Mouse (Mus musculus) lung, embryonic 14.5 days (tissue): ENCODE data around the gene Cntnap2. TPM values are rescaled to one million over a fixed set of nuclear protein-coding genes. Genes with fewer than 3 reads are reported as not detected.

Experiments
- ATAC-seq: fragments of 200-750 bp; cut with Nextera tagmentation; 2 replicates; pipeline ENCODE4 v1.8.0; 2017; ENCODE audit warnings: mild to moderate bottlenecking, moderate TSS enrichment, moderate library complexity; ENCODE audit not compliant: insufficient read depth
- DNase-seq: peaks from one replicate; pipeline ENCODE4 v3.0.0-alpha.2; 2015
- H3K27ac ChIP-seq: fragments of 300-500 bp; sonication (generic); 2 replicates; pipeline ENCODE4 v1.5.1; 2014; ENCODE audit warnings: low read depth, mild to moderate bottlenecking, moderate library complexity
- H3K27me3 ChIP-seq: fragments of 300-500 bp; sonication (generic); 2 replicates; pipeline ENCODE4 v1.6.1; 2014; ENCODE audit warnings: low read length, control low read depth; ENCODE audit not compliant: insufficient read depth
- H3K36me3 ChIP-seq: fragments of 300-500 bp; sonication (generic); 2 replicates; pipeline ENCODE4 v1.6.1; 2014; ENCODE audit warnings: control low read depth; ENCODE audit not compliant: insufficient read depth
- H3K4me1 ChIP-seq: fragments of 300-500 bp; sonication (generic); 2 replicates; pipeline ENCODE4 v1.6.1; 2014; ENCODE audit warnings: antibody characterized with exemption, control low read depth; ENCODE audit not compliant: insufficient read depth
- H3K4me2 ChIP-seq: fragments of 300-500 bp; sonication (generic); 2 replicates; pipeline ENCODE4 v1.6.1; 2014; ENCODE audit warnings: mild to moderate bottlenecking
- H3K4me3 ChIP-seq: fragments of 300-500 bp; sonication (generic); 2 replicates; pipeline ENCODE4 v1.5.1; 2014; ENCODE audit warnings: low read depth, low read length
- H3K9ac ChIP-seq: fragments of 300-500 bp; sonication (generic); 2 replicates; pipeline ENCODE4 v1.6.1; 2014
- H3K9me3 ChIP-seq: fragments of 300-500 bp; sonication (generic); 2 replicates; pipeline ENCODE4 v1.6.1; 2016; ENCODE audit warnings: low read depth, low read length, control low read depth
- CTCF ChIP-seq: IDR thresholded peaks from 2 replicates; pipeline ENCODE4 v1.5.1; 2016; ENCODE audit warnings: antibody characterized with exemption, low read depth
- WGBS: fragments of 180-500 bp; shearing (Covaris S2); extraction: QIAGEN DNeasy Blood & Tissue Kit; methylation state at CpG from one replicate; pipeline ENCODE4 v1.1.7; 2014; 5-methylcytosine and 5-hydroxymethylcytosine counted together
- polyA plus RNA-seq: library from polyadenylated mRNA; unstranded; fragments of >200 nt; fragmentation: Nextera tagmentation; extraction: Ambion mirVana; gene quantifications from 2 replicates; pipeline ENCODE4 v1.2.1, GENCODE M21; 2014

Gene Cntnap2
- polyA plus RNA-seq, 1 experiment from 2014 or later = 1.0 TPM

DNA sequence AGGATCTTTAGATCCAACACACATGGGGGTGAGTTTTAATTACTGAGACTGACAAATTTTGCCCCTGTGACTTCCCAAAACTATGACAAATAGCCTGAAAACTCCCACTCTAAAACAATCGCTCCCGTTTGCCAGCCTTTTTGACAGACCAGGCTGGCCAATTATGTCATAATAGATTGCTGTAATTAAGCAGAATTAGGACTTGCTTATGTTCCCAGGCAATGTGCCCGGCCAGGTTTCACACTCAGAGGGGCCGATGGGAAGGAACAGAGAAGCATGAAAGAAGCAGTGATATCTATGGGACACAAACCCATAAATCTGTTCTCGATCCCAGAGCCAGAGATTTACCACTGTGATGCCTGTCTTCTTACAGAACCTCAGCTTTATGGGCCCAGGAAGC, 2264.7 kb downstream of the Cntnap2 start:
- Histone ChIP-seq H3K9ac (no peak overlapping the region), H3K27ac (no peak overlapping the region), H3K36me3 (no peaks in the 10 kb centered on the region), H3K27me3 (no peaks in the 10 kb centered on the region), H3K4me1 (peaks cover 3% of the 10 kb centered on the region; the same call in 1 of the 2 replicates), H3K4me3 (no peak overlapping the region), H3K9me3 (no peaks in the 10 kb centered on the region), H3K4me2 (no peak overlapping the region)
- no peak for DNase-seq
- no peak for ATAC-seq
- WGBS = 52% methylated on average over 5 of the region's 5 CpGs
- no peak for TF ChIP-seq CTCF

DNA sequence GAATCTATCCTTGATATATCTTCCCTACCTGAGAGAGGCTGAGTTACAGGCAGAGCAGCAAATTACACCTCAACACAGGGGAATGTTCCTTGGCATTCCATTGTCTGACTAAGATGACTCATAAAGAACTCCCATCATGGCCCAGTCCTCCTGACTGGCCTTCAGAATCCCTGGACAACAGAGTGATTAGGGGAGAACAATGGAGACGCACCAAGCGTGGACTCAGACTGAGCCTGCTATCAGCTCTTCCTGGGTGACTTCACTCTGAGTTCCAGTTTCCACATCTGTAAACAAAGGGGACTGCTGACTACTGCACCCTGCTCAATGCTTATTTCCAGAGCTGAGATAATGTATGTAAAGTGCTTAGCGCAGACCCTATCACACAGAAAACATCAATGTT, 2269.1 kb downstream of the Cntnap2 start:
- H3K36me3 ChIP-seq = no peaks in the 10 kb centered on the region
- no peak for ATAC-seq

DNA sequence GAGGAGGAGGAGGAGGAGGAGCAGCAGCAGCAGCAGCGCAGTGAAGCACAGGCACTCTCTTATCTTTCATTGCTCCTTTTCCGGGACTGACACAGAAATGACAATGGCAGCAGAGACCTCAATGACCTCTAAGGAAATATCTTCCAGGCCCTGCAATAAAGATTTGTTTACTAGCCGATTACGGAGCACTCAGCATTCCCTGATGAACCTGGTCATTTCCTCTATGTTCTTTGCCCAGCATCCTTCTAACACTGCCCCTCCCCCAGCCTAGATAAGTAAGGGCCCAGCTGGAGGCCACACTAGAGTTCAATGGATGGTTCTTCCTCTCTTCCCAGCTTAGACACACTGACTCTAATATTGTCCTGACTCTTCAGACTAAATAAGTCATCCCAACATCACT, 2270.1 kb downstream of the Cntnap2 start:
- H3K27ac ChIP-seq = no peak overlapping the region
- H3K4me1 ChIP-seq = no peaks in the 10 kb centered on the region
- H3K4me2 ChIP-seq = no peak overlapping the region
- no peak for ATAC-seq
- no peak overlapping the region for H3K9ac ChIP-seq
- WGBS = 14% methylated on average over 4 of the region's 4 CpGs
- H3K4me3 ChIP-seq = no peak overlapping the region
- H3K27me3 ChIP-seq = no peaks in the 10 kb centered on the region
- no peaks in the 10 kb centered on the region for H3K36me3 ChIP-seq
- TF ChIP-seq CTCF = no peak
- DNase-seq = peak; percentile 40
- no peaks in the 10 kb centered on the region for H3K9me3 ChIP-seq

More for the DNA sequence above, 2269.1 kb downstream of the Cntnap2 start:
- 79% methylated on average over 3 of the region's 3 CpGs for WGBS
- Histone ChIP-seq H3K27ac (no peak overlapping the region), H3K4me1 (no peaks in the 10 kb centered on the region), H3K4me2 (no peak overlapping the region), H3K4me3 (no peak overlapping the region), H3K27me3 (no peaks in the 10 kb centered on the region), H3K9ac (no peak overlapping the region), H3K9me3 (no peaks in the 10 kb centered on the region)
- TF ChIP-seq CTCF = no peak
- no peak for DNase-seq

DNA sequence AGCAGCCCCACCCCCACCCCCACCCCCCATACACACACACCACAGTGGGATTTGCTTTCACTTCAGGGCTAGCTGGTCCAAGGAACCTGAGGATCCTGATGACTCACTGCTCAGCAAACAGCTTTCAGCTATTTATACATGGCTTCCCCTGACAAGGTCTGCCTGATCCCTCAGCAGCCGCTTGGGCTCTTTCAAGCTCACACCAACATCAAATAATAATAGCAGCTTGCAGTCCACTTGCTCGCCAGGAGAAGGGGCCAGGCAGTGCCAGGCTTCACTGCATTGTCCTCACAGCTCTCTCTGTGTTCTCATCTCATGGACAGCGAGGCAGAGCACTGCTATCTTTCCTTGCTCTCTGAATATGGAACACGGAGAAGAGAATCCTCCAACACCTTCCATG, 2273.9 kb downstream of the Cntnap2 start:
- Histone ChIP-seq H3K4me1 (no peaks in the 10 kb centered on the region), H3K4me2 (no peak overlapping the region), H3K36me3 (no peaks in the 10 kb centered on the region), H3K27me3 (no peaks in the 10 kb centered on the region), H3K9ac (no peak overlapping the region), H3K4me3 (no peak overlapping the region), H3K9me3 (no peaks in the 10 kb centered on the region), H3K27ac (no peak overlapping the region)
- no peak for TF ChIP-seq CTCF
- ATAC-seq (peak; percentile 54; the same call in 1 of the 2 replicates), DNase-seq (peak; percentile 30)
- WGBS = 30% methylated on average over 4 of the region's 4 CpGs

DNA sequence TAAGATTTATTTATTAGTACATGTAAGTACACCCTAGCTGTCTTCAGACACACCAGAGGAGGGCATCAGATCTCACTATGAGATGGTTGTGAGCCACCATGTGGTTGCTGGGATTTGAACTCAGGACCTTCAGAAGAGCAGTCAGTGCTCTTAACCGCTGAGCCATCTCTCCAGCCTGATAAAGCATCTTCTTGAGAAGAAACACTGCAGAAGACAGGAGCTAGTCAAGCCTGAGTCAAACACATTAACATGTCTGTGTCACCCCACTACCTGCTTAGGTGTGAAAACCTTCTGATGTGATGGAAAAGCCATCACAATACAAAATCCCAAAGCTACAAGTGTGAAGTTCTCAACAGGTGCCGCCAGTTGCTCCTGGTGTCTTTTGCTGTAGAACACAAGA, 2275.2 kb downstream of the Cntnap2 start:
- Histone ChIP-seq H3K4me2 (no peak overlapping the region), H3K9ac (no peak overlapping the region), H3K27ac (no peak overlapping the region), H3K27me3 (no peaks in the 10 kb centered on the region), H3K4me1 (no peaks in the 10 kb centered on the region), H3K36me3 (no peaks in the 10 kb centered on the region), H3K4me3 (no peak overlapping the region), H3K9me3 (no peaks in the 10 kb centered on the region)
- 88% methylated on average over 2 of the region's 2 CpGs for WGBS
- DNase-seq = no peak
- no peak for TF ChIP-seq CTCF
- no peak for ATAC-seq

DNA sequence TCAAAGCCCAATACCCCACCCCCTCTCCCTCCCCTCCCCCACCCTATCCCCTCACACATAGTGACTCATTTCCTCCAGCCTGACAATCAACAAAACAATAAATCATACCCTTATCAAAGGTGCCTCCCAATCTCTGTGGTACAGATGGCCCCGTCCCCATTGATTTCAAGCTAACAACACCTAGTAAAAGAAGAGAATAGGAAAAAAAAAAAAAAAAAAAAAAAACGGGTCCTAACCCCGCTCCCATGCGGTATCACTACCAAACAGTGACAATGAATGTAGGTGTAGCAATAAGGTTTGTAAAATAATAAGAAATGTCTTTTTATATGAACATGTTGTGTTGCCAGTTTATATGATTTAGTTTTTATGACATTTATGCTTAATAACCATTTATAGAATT, 2278.1 kb downstream of the Cntnap2 start:
- no peaks in the 10 kb centered on the region for H3K27me3 ChIP-seq
- H3K4me3 ChIP-seq = no peak overlapping the region
- no peak overlapping the region for H3K4me2 ChIP-seq
- no peak for DNase-seq
- TF ChIP-seq CTCF = no peak
- no peak overlapping the region for H3K9ac ChIP-seq
- H3K27ac ChIP-seq = no peak overlapping the region
- no peaks in the 10 kb centered on the region for H3K36me3 ChIP-seq
- no peak for ATAC-seq
- no peaks in the 10 kb centered on the region for H3K9me3 ChIP-seq
- no peaks in the 10 kb centered on the region for H3K4me1 ChIP-seq
- WGBS = 76% methylated on average over 4 of the region's 4 CpGs

DNA sequence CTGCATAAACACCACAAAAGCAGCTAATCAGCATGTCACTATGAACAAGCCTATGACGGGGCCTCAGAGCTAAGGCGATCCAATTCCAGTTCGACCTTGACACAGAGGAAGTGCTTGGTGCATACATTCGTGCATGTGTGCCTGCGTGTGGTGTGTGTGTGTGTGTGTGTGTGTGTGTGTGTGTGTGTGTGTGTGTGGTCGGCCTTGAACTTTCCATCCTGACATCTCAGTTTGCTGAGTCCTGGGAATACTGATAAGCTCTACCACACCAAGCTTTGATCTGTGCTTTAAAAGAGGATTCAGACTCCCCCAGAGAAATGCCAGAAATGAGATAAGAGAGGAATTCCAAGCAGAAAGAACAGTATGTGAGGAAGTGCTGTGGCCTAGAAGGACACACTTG, 2279.0 kb downstream of the Cntnap2 start:
- no peak overlapping the region for H3K9ac ChIP-seq
- 20% methylated on average over 6 of the region's 6 CpGs for WGBS

More for the DNA sequence above, 2279.0 kb downstream of the Cntnap2 start:
- H3K4me3 ChIP-seq = no peak overlapping the region
- H3K4me2 ChIP-seq = no peak overlapping the region
- no peak overlapping the region for H3K27ac ChIP-seq
- no peaks in the 10 kb centered on the region for H3K27me3 ChIP-seq
- H3K36me3 ChIP-seq = no peaks in the 10 kb centered on the region
- no peak for TF ChIP-seq CTCF
- ATAC-seq = peak; percentile 66; the same call in 1 of the 2 replicates
- DNase-seq = peak; percentile 34
- no peaks in the 10 kb centered on the region for H3K4me1 ChIP-seq
- H3K9me3 ChIP-seq = no peaks in the 10 kb centered on the region
